Mouse (Mus musculus): Measurements from ENCODE around the gene Sash1. TPM values are rescaled to one million over a fixed set of nuclear protein-coding genes. Genes with fewer than 3 reads are reported as not detected.

Gene Sash1
- polyA plus RNA-seq, 1 experiment from 2014 or later: 6.2 TPM

- peaks cover 65% of the 10 kb centered on the region for H3K4me1 ChIP-seq (ENCODE audit: control insufficient read depth, insufficient read depth, low read length)
- peak overlapping the region; percentile 87 for H3K27ac ChIP-seq (replicated peaks; ENCODE audit: low read depth, low read length)
- 17% methylated on average over 4 of the region's 4 CpGs for WGBS
- peak overlapping the region; percentile 39 for H3K4me3 ChIP-seq (ENCODE audit: low read depth, low read length)
- no peaks in the 10 kb centered on the region for H3K9me3 ChIP-seq (ENCODE audit: control insufficient read depth, low read length)
- ATAC-seq (ENCODE audit: low read depth): peak; percentile 53; the same call in 1 of the 2 replicates
- H3K36me3 ChIP-seq (ENCODE audit: control insufficient read depth, insufficient read depth, low read length): no peaks in the 10 kb centered on the region
- no peaks in the 10 kb centered on the region for H3K27me3 ChIP-seq (replicated peaks; ENCODE audit: control insufficient read depth, insufficient read depth, low read length)
- peak overlapping the region; percentile 57 for H3K4me2 ChIP-seq (ENCODE audit: low read depth, low read length)
- peak; percentile 93 for DNase-seq (ENCODE audit: low spot score)
- H3K9ac ChIP-seq (ENCODE audit: low read depth, low read length): peak overlapping the region; percentile 45; the same call in 1 of the 2 replicates
Observed at GRCm38 (mm10) chr10:8760598-8760997, 125.3 kb downstream of the Sash1 start.

- DNase-seq (ENCODE audit: low spot score): no peak
- Histone ChIP-seq H3K4me1 (ENCODE audit: control insufficient read depth, insufficient read depth, low read length) (peaks cover 65% of the 10 kb centered on the region), H3K36me3 (ENCODE audit: control insufficient read depth, insufficient read depth, low read length) (no peaks in the 10 kb centered on the region), H3K4me3 (ENCODE audit: low read depth, low read length) (no peak overlapping the region), H3K4me2 (ENCODE audit: low read depth, low read length) (no peak overlapping the region), H3K27me3 (replicated peaks; ENCODE audit: control insufficient read depth, insufficient read depth, low read length) (no peaks in the 10 kb centered on the region), H3K9ac (ENCODE audit: low read depth, low read length) (no peak overlapping the region), H3K9me3 (ENCODE audit: control insufficient read depth, low read length) (no peaks in the 10 kb centered on the region), H3K27ac (replicated peaks; ENCODE audit: low read depth, low read length) (0 out of 2 replicates have a peak overlapping the region, but pooled peaks have one; percentile 3)
- no peak for ATAC-seq (ENCODE audit: low read depth)
- 83% methylated on average over 7 of the region's 7 CpGs for WGBS
Observed at GRCm38 (mm10) chr10:8759228-8759627, 126.6 kb downstream of the Sash1 start.

- Histone ChIP-seq H3K4me2 (ENCODE audit: low read depth, low read length) (peak overlapping the region; percentile 52), H3K9ac (ENCODE audit: low read depth, low read length) (peak overlapping the region; percentile 47), H3K27ac (replicated peaks; ENCODE audit: low read depth, low read length) (peak overlapping the region; percentile 81), H3K27me3 (replicated peaks; ENCODE audit: control insufficient read depth, insufficient read depth, low read length) (no peaks in the 10 kb centered on the region), H3K36me3 (ENCODE audit: control insufficient read depth, insufficient read depth, low read length) (0 out of 2 replicates have a peak, but pooled peaks cover 10% of the 10 kb centered on the region), H3K4me3 (ENCODE audit: low read depth, low read length) (peak overlapping the region; percentile 19), H3K4me1 (ENCODE audit: control insufficient read depth, insufficient read depth, low read length) (peaks cover 54% of the 10 kb centered on the region), H3K9me3 (ENCODE audit: control insufficient read depth, low read length) (no peaks in the 10 kb centered on the region)
- DNase-seq (ENCODE audit: low spot score): peak; percentile 82
- 14% methylated on average over 21 of the region's 21 CpGs for WGBS
- peak; percentile 65 for ATAC-seq (ENCODE audit: low read depth)
Observed at GRCm38 (mm10) chr10:8757429-8757931, 128.4 kb downstream of the Sash1 start.

- Histone ChIP-seq H3K4me1 (ENCODE audit: control insufficient read depth, insufficient read depth, low read length) (peaks cover 47% of the 10 kb centered on the region), H3K36me3 (ENCODE audit: control insufficient read depth, insufficient read depth, low read length) (0 out of 2 replicates have a peak, but pooled peaks cover 12% of the 10 kb centered on the region), H3K9ac (ENCODE audit: low read depth, low read length) (peak overlapping the region; percentile 47), H3K9me3 (ENCODE audit: control insufficient read depth, low read length) (no peaks in the 10 kb centered on the region), H3K27me3 (replicated peaks; ENCODE audit: control insufficient read depth, insufficient read depth, low read length) (no peaks in the 10 kb centered on the region), H3K4me2 (ENCODE audit: low read depth, low read length) (peak overlapping the region; percentile 52), H3K4me3 (ENCODE audit: low read depth, low read length) (peak overlapping the region; percentile 19; the same call in 1 of the 2 replicates), H3K27ac (replicated peaks; ENCODE audit: low read depth, low read length) (peak overlapping the region; percentile 81)
- peak; percentile 27 for DNase-seq (ENCODE audit: low spot score)
- no peak for ATAC-seq (ENCODE audit: low read depth)
- WGBS: 56% methylated on average over 11 of the region's 11 CpGs
Observed at GRCm38 (mm10) chr10:8756604-8757354, 129.1 kb downstream of the Sash1 start.

GRCm38 (mm10) chr10:8753377-8753776, 132.5 kb downstream of the Sash1 start:
- Histone ChIP-seq H3K4me3 (ENCODE audit: low read depth, low read length) (no peak overlapping the region), H3K27me3 (replicated peaks; ENCODE audit: control insufficient read depth, insufficient read depth, low read length) (no peaks in the 10 kb centered on the region), H3K27ac (replicated peaks; ENCODE audit: low read depth, low read length) (no peak overlapping the region), H3K9ac (ENCODE audit: low read depth, low read length) (no peak overlapping the region), H3K4me1 (ENCODE audit: control insufficient read depth, insufficient read depth, low read length) (peaks cover 25% of the 10 kb centered on the region), H3K36me3 (ENCODE audit: control insufficient read depth, insufficient read depth, low read length) (peaks cover 43% of the 10 kb centered on the region), H3K4me2 (ENCODE audit: low read depth, low read length) (no peak overlapping the region), H3K9me3 (ENCODE audit: control insufficient read depth, low read length) (no peaks in the 10 kb centered on the region)
- WGBS: 80% methylated on average over 3 of the region's 3 CpGs
- DNase-seq (ENCODE audit: low spot score): no peak
- ATAC-seq (ENCODE audit: low read depth): no peak

GRCm38 (mm10) chr10:8752436-8752835, 133.4 kb downstream of the Sash1 start:
- H3K27ac ChIP-seq (replicated peaks; ENCODE audit: low read depth, low read length): no peak overlapping the region
- WGBS: 80% methylated on average over 7 of the region's 7 CpGs

GRCm38 (mm10) chr10:8749537-8749936, 136.3 kb downstream of the Sash1 start:
- no peak for ATAC-seq (ENCODE audit: low read depth)
- no peaks in the 10 kb centered on the region for H3K4me1 ChIP-seq (ENCODE audit: control insufficient read depth, insufficient read depth, low read length)
- no peak overlapping the region for H3K9ac ChIP-seq (ENCODE audit: low read depth, low read length)
- peaks cover 67% of the 10 kb centered on the region for H3K36me3 ChIP-seq (ENCODE audit: control insufficient read depth, insufficient read depth, low read length)
- no peak overlapping the region for H3K4me3 ChIP-seq (ENCODE audit: low read depth, low read length)
- no peak overlapping the region for H3K27ac ChIP-seq (replicated peaks; ENCODE audit: low read depth, low read length)
- H3K9me3 ChIP-seq (ENCODE audit: control insufficient read depth, low read length): no peaks in the 10 kb centered on the region
- DNase-seq (ENCODE audit: low spot score): no peak
- 81% methylated on average over 11 of the region's 11 CpGs for WGBS
- no peak overlapping the region for H3K4me2 ChIP-seq (ENCODE audit: low read depth, low read length)
- H3K27me3 ChIP-seq (replicated peaks; ENCODE audit: control insufficient read depth, insufficient read depth, low read length): no peaks in the 10 kb centered on the region

More at GRCm38 (mm10) chr10:8752436-8752835, 133.4 kb downstream of the Sash1 start:
- H3K4me3 ChIP-seq (ENCODE audit: low read depth, low read length): no peak overlapping the region
- no peaks in the 10 kb centered on the region for H3K9me3 ChIP-seq (ENCODE audit: control insufficient read depth, low read length)
- no peak overlapping the region for H3K4me2 ChIP-seq (ENCODE audit: low read depth, low read length)
- H3K27me3 ChIP-seq (replicated peaks; ENCODE audit: control insufficient read depth, insufficient read depth, low read length): no peaks in the 10 kb centered on the region
- H3K36me3 ChIP-seq (ENCODE audit: control insufficient read depth, insufficient read depth, low read length): peaks cover 52% of the 10 kb centered on the region
- H3K4me1 ChIP-seq (ENCODE audit: control insufficient read depth, insufficient read depth, low read length): peaks cover 16% of the 10 kb centered on the region
- ATAC-seq (ENCODE audit: low read depth) (no peak), DNase-seq (ENCODE audit: low spot score) (no peak)
- no peak overlapping the region for H3K9ac ChIP-seq (ENCODE audit: low read depth, low read length)

- DNase-seq (ENCODE audit: low spot score) (peak; percentile 61), ATAC-seq (ENCODE audit: low read depth) (no peak)
- Histone ChIP-seq H3K9me3 (ENCODE audit: control insufficient read depth, low read length) (no peaks in the 10 kb centered on the region), H3K4me3 (ENCODE audit: low read depth, low read length) (no peak overlapping the region), H3K9ac (ENCODE audit: low read depth, low read length) (no peak overlapping the region), H3K27me3 (replicated peaks; ENCODE audit: control insufficient read depth, insufficient read depth, low read length) (no peaks in the 10 kb centered on the region), H3K4me1 (ENCODE audit: control insufficient read depth, insufficient read depth, low read length) (no peaks in the 10 kb centered on the region), H3K4me2 (ENCODE audit: low read depth, low read length) (no peak overlapping the region), H3K27ac (replicated peaks; ENCODE audit: low read depth, low read length) (no peak overlapping the region), H3K36me3 (ENCODE audit: control insufficient read depth, insufficient read depth, low read length) (peaks cover 68% of the 10 kb centered on the region)
- 76% methylated on average over 21 of the region's 21 CpGs for WGBS
Observed at GRCm38 (mm10) chr10:8747450-8748212, 138.2 kb downstream of the Sash1 start.
